Mouse (Mus musculus): ENCODE measurements at regions not wholly inside any gene's neighbourhood (a gene's known extent, or its start where the extent isn't known, plus 50 kb on each side); places are given as distances from the start of the nearest gene placed in this dataset.

DNA sequence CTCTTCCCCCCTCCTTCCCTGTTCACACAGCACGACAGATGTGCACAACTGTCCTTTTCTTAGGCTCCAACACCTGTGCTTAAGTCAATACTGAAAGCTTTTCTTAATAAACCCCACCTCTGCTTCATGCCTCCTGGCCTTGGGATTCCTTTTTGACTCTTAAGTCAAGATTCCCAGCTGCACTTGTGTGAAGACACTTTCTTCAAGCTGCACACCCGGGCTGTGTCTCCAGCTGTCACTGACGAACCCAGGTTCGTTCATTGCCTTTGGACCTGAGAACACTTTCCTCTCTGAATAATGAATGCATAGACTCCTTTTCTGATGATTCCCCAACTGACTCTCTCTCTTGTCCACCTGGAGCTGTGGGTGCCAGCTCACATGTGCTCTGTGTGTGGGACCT is 59.8 kb upstream of the Zfp706 start:
- Histone ChIP-seq H3K36me3 (no peaks in the 10 kb centered on the region), H3K4me1 (replicated peaks) (0 out of 2 replicates have a peak, but pooled peaks cover 3% of the 10 kb centered on the region), H3K27ac (replicated peaks) (no peak overlapping the region), H3K9ac (no peak overlapping the region), H3K9me3 (no peaks in the 10 kb centered on the region), H3K4me3 (no peak overlapping the region), H3K27me3 (no peaks in the 10 kb centered on the region), H3K4me2 (no peak overlapping the region)
- 86% methylated on average over 4 of the region's 4 CpGs for WGBS
- no peak for ATAC-seq (ENCODE audit: low FRiP score, low read depth)

DNA sequence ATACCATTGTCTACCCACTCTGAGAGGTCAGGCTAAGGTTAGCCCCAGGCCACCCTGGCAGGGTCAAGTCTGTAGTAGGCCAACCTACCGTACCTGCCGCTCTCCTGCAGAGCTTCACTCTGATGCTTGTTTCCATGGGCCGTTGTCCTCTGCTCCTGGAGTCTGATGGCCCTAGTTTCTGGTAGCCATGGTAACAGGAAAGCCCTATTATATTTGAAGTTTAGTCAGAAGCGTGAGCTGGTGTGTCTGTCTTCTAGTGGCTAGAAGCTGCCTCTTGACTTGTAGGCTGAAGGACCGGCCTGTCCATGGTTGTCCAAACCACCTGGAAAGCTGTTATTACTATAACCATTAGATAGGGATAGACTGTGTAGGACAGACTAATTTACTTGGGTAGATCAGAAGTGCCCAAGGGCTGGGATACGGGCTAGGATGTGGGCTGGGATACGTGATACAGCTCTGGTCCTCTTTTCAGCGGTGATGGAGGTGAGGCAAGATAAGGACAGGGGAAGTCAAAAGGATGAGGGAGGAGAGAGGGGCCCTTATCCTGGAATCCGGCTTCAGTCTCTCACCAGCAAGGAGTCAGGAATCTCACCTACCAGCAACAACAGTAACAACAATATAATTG is 58.5 kb upstream of the Zfp706 start:
- ATAC-seq (ENCODE audit: low FRiP score, low read depth) = no peak
- no peaks in the 10 kb centered on the region for H3K36me3 ChIP-seq
- no peak overlapping the region for H3K27ac ChIP-seq (replicated peaks)

DNA sequence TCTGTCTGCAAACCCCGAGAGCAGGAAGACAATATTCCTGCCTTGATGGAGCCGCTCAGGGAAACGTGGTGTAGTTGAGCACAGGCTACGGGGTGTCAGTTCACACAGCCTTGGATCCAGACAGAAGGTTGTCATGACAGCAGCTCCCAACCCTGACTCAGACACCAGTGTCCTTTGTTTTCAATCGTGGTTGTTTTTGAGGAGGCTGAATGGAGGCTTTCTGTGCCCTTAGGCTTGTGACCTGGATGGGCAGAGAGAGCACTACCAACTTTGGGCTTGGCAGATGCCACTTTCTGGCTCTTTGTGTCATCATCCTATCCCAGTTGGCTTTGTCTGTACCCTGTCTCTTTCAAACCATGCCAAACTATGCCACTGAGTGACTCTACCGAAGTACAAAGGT is 57.8 kb upstream of the Zfp706 start:
- ATAC-seq (ENCODE audit: low FRiP score, low read depth) = no peak
- no peaks in the 10 kb centered on the region for H3K27me3 ChIP-seq
- H3K4me1 ChIP-seq (replicated peaks) = 0 out of 2 replicates have a peak, but pooled peaks cover 3% of the 10 kb centered on the region
- H3K9ac ChIP-seq = no peak overlapping the region
- H3K36me3 ChIP-seq = no peaks in the 10 kb centered on the region
- H3K4me3 ChIP-seq = no peak overlapping the region
- no peaks in the 10 kb centered on the region for H3K9me3 ChIP-seq
- WGBS = 56% methylated on average over 6 of the region's 6 CpGs
- no peak overlapping the region for H3K4me2 ChIP-seq
- H3K27ac ChIP-seq (replicated peaks) = no peak overlapping the region

More for the DNA sequence above, 58.5 kb upstream of the Zfp706 start:
- H3K4me2 ChIP-seq = no peak overlapping the region
- no peak overlapping the region for H3K4me3 ChIP-seq
- H3K4me1 ChIP-seq (replicated peaks) = 0 out of 2 replicates have a peak, but pooled peaks cover 3% of the 10 kb centered on the region
- no peaks in the 10 kb centered on the region for H3K27me3 ChIP-seq
- H3K9ac ChIP-seq = no peak overlapping the region
- WGBS = 80% methylated on average over 9 of the region's 9 CpGs
- H3K9me3 ChIP-seq = no peaks in the 10 kb centered on the region

DNA sequence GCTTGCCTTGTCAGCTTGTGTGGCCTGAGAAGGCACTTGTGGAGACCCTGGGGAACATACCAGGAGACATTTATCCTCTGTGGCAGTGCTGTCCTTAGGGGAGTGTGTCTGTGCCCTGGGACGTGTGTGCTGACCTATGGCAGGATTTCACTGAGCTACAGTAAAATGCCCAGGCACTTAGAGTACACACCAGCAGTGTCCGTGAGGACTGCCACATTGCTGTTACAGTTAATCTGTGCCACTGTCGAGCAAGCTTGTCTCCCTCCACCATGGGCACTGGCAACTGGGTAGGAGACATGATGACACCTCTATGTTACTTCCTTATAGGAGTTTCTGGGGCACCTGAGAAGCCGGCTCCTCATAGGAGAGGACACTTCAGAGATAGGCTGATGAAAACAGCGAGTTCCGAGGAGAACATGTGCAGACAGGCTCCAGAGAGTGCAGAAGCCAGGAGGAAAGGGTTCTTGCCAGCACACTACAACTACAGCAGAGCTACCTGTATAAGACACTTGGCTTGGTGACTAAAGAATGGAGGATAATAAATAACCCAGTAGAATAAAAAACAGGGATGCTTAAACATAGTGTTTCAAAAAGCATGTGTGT is 56.3 kb upstream of the Zfp706 start:
- Histone ChIP-seq H3K27ac (replicated peaks) (no peak overlapping the region), H3K4me3 (no peak overlapping the region), H3K27me3 (no peaks in the 10 kb centered on the region), H3K36me3 (no peaks in the 10 kb centered on the region), H3K4me2 (no peak overlapping the region), H3K9ac (no peak overlapping the region), H3K9me3 (no peaks in the 10 kb centered on the region), H3K4me1 (replicated peaks) (0 out of 2 replicates have a peak, but pooled peaks cover 3% of the 10 kb centered on the region)
- no peak for ATAC-seq (ENCODE audit: low FRiP score, low read depth)
- WGBS = 89% methylated on average over 6 of the region's 6 CpGs

DNA sequence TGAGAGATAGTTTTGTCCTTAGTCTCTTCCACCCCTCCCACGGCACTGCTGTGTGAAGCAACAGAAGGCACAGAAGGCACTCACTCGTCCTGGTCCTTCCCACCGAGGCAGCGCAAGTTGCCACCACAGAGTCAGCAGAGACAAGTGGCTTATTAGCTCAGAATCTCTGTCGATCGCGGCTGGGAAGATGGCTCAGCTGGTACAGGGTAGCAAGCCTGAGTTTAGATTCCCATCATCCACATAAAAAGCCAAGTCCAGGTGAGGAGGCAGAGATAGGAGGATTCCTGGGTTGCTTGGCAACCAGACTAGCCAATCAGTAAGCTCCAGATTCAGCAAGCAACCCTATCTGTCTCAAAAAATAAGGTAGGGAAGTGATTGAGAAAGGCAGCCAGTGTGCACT is 55.0 kb upstream of the Zfp706 start:
- Histone ChIP-seq H3K27me3 (no peaks in the 10 kb centered on the region), H3K36me3 (no peaks in the 10 kb centered on the region), H3K27ac (replicated peaks) (no peak overlapping the region; the same call in 1 of the 2 replicates), H3K4me2 (no peak overlapping the region), H3K9me3 (no peaks in the 10 kb centered on the region), H3K4me3 (no peak overlapping the region), H3K9ac (no peak overlapping the region), H3K4me1 (replicated peaks) (0 out of 2 replicates have a peak, but pooled peaks cover 3% of the 10 kb centered on the region)
- peak; percentile 70; the same call in 1 of the 2 replicates for ATAC-seq (ENCODE audit: low FRiP score, low read depth)
- 87% methylated on average over 7 of the region's 7 CpGs for WGBS

DNA sequence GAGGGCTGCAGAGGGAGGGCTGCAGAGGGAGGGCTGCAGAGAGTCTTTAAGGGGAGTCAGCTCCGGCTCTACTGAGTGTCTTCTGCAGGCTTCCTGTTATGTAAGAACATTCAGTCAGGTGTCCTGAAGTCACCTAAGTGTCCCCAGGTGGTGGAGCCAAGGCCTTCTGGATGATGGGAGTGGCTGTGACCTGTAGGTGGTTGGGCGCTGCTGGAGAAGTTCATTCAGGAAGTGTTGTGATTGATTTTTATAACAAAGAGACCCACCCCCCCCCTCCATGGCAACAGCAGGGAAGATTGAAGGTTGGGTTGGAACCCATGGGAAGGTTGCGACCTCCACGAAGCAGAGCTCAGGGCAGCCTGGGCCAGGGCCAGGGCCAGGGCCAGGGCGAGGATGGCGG is 53.9 kb upstream of the Zfp706 start:
- H3K36me3 ChIP-seq = no peaks in the 10 kb centered on the region
- H3K4me1 ChIP-seq (replicated peaks) = 0 out of 2 replicates have a peak, but pooled peaks cover 3% of the 10 kb centered on the region
- no peak overlapping the region for H3K9ac ChIP-seq
- no peaks in the 10 kb centered on the region for H3K9me3 ChIP-seq
- ATAC-seq (ENCODE audit: low FRiP score, low read depth) = no peak
- H3K4me2 ChIP-seq = no peak overlapping the region
- no peaks in the 10 kb centered on the region for H3K27me3 ChIP-seq
- WGBS = 80% methylated on average over 6 of the region's 6 CpGs
- no peak overlapping the region for H3K27ac ChIP-seq (replicated peaks)
- no peak overlapping the region for H3K4me3 ChIP-seq

DNA sequence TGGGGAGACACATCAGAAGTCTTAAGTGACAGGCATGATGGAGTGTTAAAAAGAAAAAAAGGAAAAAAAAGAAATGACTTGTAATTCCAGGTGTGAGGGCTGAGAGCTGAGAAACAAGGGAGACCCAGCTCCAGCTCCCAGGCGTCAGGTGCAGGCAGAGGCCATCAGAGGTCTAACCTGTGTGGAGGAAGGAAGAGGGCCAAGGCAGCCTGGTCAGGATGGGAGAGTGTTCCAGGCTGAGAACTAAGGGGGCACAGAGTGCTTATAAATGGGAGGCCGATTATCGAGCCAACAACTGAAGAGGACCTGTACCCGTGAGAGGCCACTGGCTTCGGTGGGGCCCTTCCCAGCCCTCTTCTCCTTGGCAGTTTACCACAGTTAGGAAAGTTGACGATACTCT is 53.3 kb upstream of the Zfp706 start:
- Histone ChIP-seq H3K4me3 (no peak overlapping the region), H3K9me3 (no peaks in the 10 kb centered on the region), H3K36me3 (no peaks in the 10 kb centered on the region), H3K9ac (no peak overlapping the region), H3K4me1 (replicated peaks) (0 out of 2 replicates have a peak, but pooled peaks cover 3% of the 10 kb centered on the region), H3K27ac (replicated peaks) (no peak overlapping the region), H3K4me2 (no peak overlapping the region), H3K27me3 (no peaks in the 10 kb centered on the region)
- ATAC-seq (ENCODE audit: low FRiP score, low read depth) = no peak
- 89% methylated on average over 6 of the region's 6 CpGs for WGBS
